8 mouse cellular contexts compared by ENCODE assay signal in genomic region chr9:85748204-85749141, GRCm38 (mm10). TPM values are rescaled to one million over a fixed set of nuclear protein-coding genes. Genes with fewer than 3 reads are reported as not detected.
DNase-seq lines count a peak whose midpoint lies in the region; ATAC-seq and TF ChIP-seq lines count a peak whose summit lies in the region.

No protein-coding gene starts in this region.

- under 1% methylated on average over 39 of the region's 43 CpGs for WGBS in heart, postnatal 0 days
- under 1% methylated on average over 43 of the region's 43 CpGs for WGBS in lung, embryonic 15.5 days
- 2% methylated on average over 43 of the region's 43 CpGs for WGBS in olfactory bulb, adult 2 months

- H3K4me1 ChIP-seq in ES-Bruce4 (ENCODE audit: control insufficient read depth, insufficient read depth, low read length), result no peaks in the 10 kb centered on the region
- H3K4me1 ChIP-seq in brown adipose tissue, adult 24 weeks (ENCODE audit: control insufficient read depth, insufficient read depth, insufficient read length, low read length), result peaks cover 3% of the 10 kb centered on the region; the same call in 1 of the 2 replicates
- peaks cover 21% of the 10 kb centered on the region for H3K4me1 ChIP-seq in heart, postnatal 0 days (ENCODE audit: control insufficient read depth, insufficient read depth)
- peaks cover 15% of the 10 kb centered on the region; the same call in 1 of the 2 replicates for H3K4me1 ChIP-seq in lung, embryonic 15.5 days
- H3K4me1 ChIP-seq in olfactory bulb, adult 2 months (ENCODE audit: control insufficient read depth, insufficient read depth, low read length), result no peaks in the 10 kb centered on the region

- TF ChIP-seq EP300 in ES-Bruce4 (IDR thresholded peaks at IDR 0.05; ENCODE audit: insufficient read depth, low read depth, low read length), result no peak
- no peak for TF ChIP-seq EP300 in heart, postnatal 0 days (IDR thresholded peaks at IDR 0.05; ENCODE audit: low read depth)

- peak overlapping the region; percentile 91 for H3K9ac ChIP-seq in ES-Bruce4 (ENCODE audit: low read depth, poor library complexity, severe bottlenecking)
- H3K9ac ChIP-seq in heart, postnatal 0 days (replicated peaks; ENCODE audit: low read depth, low read length), result peak overlapping the region; percentile 97
- H3K9ac ChIP-seq in lung, embryonic 15.5 days, result peak overlapping the region; percentile 99

- ATAC-seq in heart, postnatal 0 days (ENCODE audit: insufficient read depth, low read depth), result peak; percentile 83
- ATAC-seq in lung, embryonic 15.5 days (ENCODE audit: borderline replicate concordance, extremely low read depth, low FRiP score, low TSS enrichment), result peak; percentile 78

- peak overlapping the region; percentile 96 for H3K4me3 ChIP-seq in ES-Bruce4 (ENCODE audit: low read depth, low read length)
- H3K4me3 ChIP-seq in brown adipose tissue, adult 24 weeks (ENCODE audit: insufficient read depth, low read depth, low read length), result peak overlapping the region; percentile 92
- peak overlapping the region; percentile 86 for H3K4me3 ChIP-seq in heart, postnatal 0 days (ENCODE audit: low read depth, low read length)
- H3K4me3 ChIP-seq in lung, embryonic 15.5 days, result peak overlapping the region; percentile 96
- H3K4me3 ChIP-seq in olfactory bulb, adult 2 months (ENCODE audit: insufficient read depth, low read depth, low read length), result peak overlapping the region; percentile 66

- TF ChIP-seq POLR2A in ES-Bruce4 (IDR thresholded peaks at IDR 0.05; ENCODE audit: insufficient read depth, low read length), result no peak
- TF ChIP-seq POLR2A in olfactory bulb, adult 2 months (IDR thresholded peaks at IDR 0.05; ENCODE audit: insufficient read depth, low read depth, low read length), result no peak

- TF ChIP-seq CTCF in ES-Bruce4 (IDR thresholded peaks at IDR 0.05; ENCODE audit: low read depth, low read length), result no peak
- no peak; the same call in 1 of the 2 replicates for TF ChIP-seq CTCF in heart, postnatal 0 days (IDR thresholded peaks at IDR 0.05; ENCODE audit: low read depth)
- TF ChIP-seq CTCF in olfactory bulb, adult 2 months (IDR thresholded peaks at IDR 0.05; ENCODE audit: insufficient read depth, low read depth, low read length), result no peak

- no peaks in the 10 kb centered on the region for H3K9me3 ChIP-seq in ES-Bruce4 (replicated peaks; ENCODE audit: control insufficient read depth, insufficient read depth, low read length, poor library complexity, severe bottlenecking)
- H3K9me3 ChIP-seq in heart, postnatal 0 days (replicated peaks; ENCODE audit: control insufficient read depth, low read length), result no peaks in the 10 kb centered on the region
- H3K9me3 ChIP-seq in lung, embryonic 15.5 days, result no peaks in the 10 kb centered on the region

- DNase-seq in fibroblast of lung, adult 2 months (ENCODE audit: low read depth), result peak; percentile 28
- DNase-seq in heart, postnatal 0 days (ENCODE audit: low spot score), result peak; percentile 83
- DNase-seq in kidney, postnatal 36 days, result peak; percentile 74 to 85
- peak; percentile 59 to 64 for DNase-seq in thymus, postnatal 10 days (ENCODE audit: low spot score in 2 of 2)

- peak overlapping the region; percentile 65 for H3K27ac ChIP-seq in ES-Bruce4 (ENCODE audit: insufficient read depth, low read length)
- H3K27ac ChIP-seq in brown adipose tissue, adult 24 weeks (replicated peaks; ENCODE audit: low read depth, low read length), result peak overlapping the region; percentile 75
- H3K27ac ChIP-seq in heart, postnatal 0 days (ENCODE audit: low read depth), result peak overlapping the region; percentile 99
- peak overlapping the region; percentile 100 for H3K27ac ChIP-seq in lung, embryonic 15.5 days
- peak overlapping the region; percentile 48; the same call in 1 of the 2 replicates for H3K27ac ChIP-seq in olfactory bulb, adult 2 months (ENCODE audit: insufficient read depth, low read depth, low read length)

- peaks cover 3% of the 10 kb centered on the region; the same call in 1 of the 2 replicates for H3K36me3 ChIP-seq in ES-Bruce4 (ENCODE audit: control insufficient read depth, insufficient read depth, low read length, poor library complexity, severe bottlenecking)
- peaks cover 4% of the 10 kb centered on the region; the same call in 1 of the 2 replicates for H3K36me3 ChIP-seq in heart, postnatal 0 days (replicated peaks; ENCODE audit: control insufficient read depth, insufficient read depth, low read length)
- H3K36me3 ChIP-seq in lung, embryonic 15.5 days, result peaks cover under 1% of the 10 kb centered on the region

- no peaks in the 10 kb centered on the region for H3K27me3 ChIP-seq in ES-Bruce4 (ENCODE audit: control insufficient read depth, insufficient read depth, low read length, poor library complexity, severe bottlenecking)
- H3K27me3 ChIP-seq in heart, postnatal 0 days (ENCODE audit: control insufficient read depth, insufficient read depth, low read length), result no peaks in the 10 kb centered on the region
- H3K27me3 ChIP-seq in lung, embryonic 15.5 days, result no peaks in the 10 kb centered on the region

- peak overlapping the region; percentile 66 for H3K4me2 ChIP-seq in heart, postnatal 0 days (ENCODE audit: low read depth, low read length)
- H3K4me2 ChIP-seq in lung, embryonic 15.5 days, result peak overlapping the region; percentile 75

RNA-seq across cellular contexts. Expression of gene Ibtk, which starts 0.7 kb away (rescaled TPM):
- 44.0 and 47.9 TPM in 2 replicates for polyA plus RNA-seq in ES-Bruce4 (2011; ENCODE audit: insufficient read depth, insufficient read length, low read depth, missing spikeins)
- polyA plus RNA-seq in brown adipose tissue, adult 24 weeks (2012; ENCODE audit: insufficient read depth, insufficient read length, missing spikeins), result 5.7 and 7.0 TPM in 2 replicates
- total RNA-seq in heart, postnatal 0 days (2014; rRNA removed; ENCODE audit: low replicate concordance), result 13.3 and 23.6 TPM in 2 replicates
- 14.9 and 15.3 TPM in 2 replicates for polyA plus RNA-seq in heart, postnatal 0 days (2015; fragmentation: Nextera tagmentation; extraction: Ambion mirVana)
- polyA plus RNA-seq in lung, embryonic 15.5 days (2015; fragmentation: Nextera tagmentation; extraction: Ambion mirVana), result 29.3 and 31.1 TPM in 2 replicates
- not detected in 2 replicates for polyA plus RNA-seq in olfactory bulb, adult 2 months (2012; ENCODE audit: insufficient read depth, insufficient read length, low replicate concordance, missing spikeins)

Comparison
In these comparisons a context has a peak if more than half of its experiments do, and no peak if none do; other contexts are left out.
1. Peak in every context shown above with its lines: DNase-seq, ATAC-seq, H3K4me3 ChIP-seq and H3K27ac ChIP-seq.
2. H3K27ac ChIP-seq: peak in every context shown above with its lines; median percentile 100 in lung, embryonic 15.5 days; 99 in heart, postnatal 0 days; 75 in brown adipose tissue, adult 24 weeks; 65 in ES-Bruce4; 48 in olfactory bulb, adult 2 months.
3. DNase-seq: peak in every context shown above with its lines; median percentile 83 in heart, postnatal 0 days; 80 in kidney, postnatal 36 days; 62 in thymus, postnatal 10 days; 28 in fibroblast of lung, adult 2 months.